Comparison of ENCODE assay signal across 22 mouse cellular contexts in the genomic region with DNA sequence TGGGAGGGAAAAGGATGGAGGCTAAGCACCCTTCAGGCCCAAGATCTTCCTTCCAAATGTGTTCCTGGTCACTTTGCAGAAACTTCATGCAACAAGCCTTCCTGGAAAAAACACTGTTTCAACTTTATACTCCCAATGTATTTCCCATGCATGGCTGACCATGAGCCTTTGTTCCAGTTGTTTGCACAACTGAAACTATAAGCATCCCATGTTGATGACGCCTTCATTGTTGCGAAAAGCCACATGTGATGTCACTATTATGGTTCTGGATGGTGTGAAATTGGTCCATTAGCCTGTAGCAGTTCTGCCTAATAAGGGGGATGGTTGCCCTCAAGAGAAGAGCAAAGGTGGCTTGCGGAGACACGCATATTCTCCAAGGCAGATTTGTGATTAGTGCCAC. TPM values are rescaled to one million over a fixed set of nuclear protein-coding genes. Genes with fewer than 3 reads are reported as not detected.
"Had no signal": no experiment of that assay in that cellular context is flagged by ENCODE, and none has a peak within 500 bp of the region (broad histone marks: within the 10 kb centered on the region; RNA-seq: fewer than 3 reads in every experiment).

No protein-coding gene starts in this region.

- DNase-seq: gastrocnemius, postnatal 10 days; gastrocnemius, postnatal 25 days; heart, adult 2 months; heart, postnatal 10 days; heart, postnatal 4 days; kidney, adult 2 months; kidney, adult 9 months; kidney, postnatal 14 days; kidney, postnatal 36 days; liver; liver, embryonic 13.5 days had no signal

- H3K4me3 ChIP-seq: heart, adult 2 months; hindbrain, embryonic 10.5 days; hindbrain, embryonic 12.5 days; intestine, embryonic 15.5 days; kidney, embryonic 15.5 days; left cerebral cortex, adult 2 months; limb, embryonic 10.5 days; limb, embryonic 12.5 days; liver, embryonic 13.5 days; liver, embryonic 15.5 days had no signal

- H3K27ac ChIP-seq: heart, adult 2 months; hindbrain, embryonic 10.5 days; hindbrain, embryonic 12.5 days; hindbrain, embryonic 14.5 days; intestine, embryonic 15.5 days; kidney, embryonic 15.5 days; kidney, postnatal 0 days; left cerebral cortex, adult 2 months; limb, embryonic 12.5 days; liver, embryonic 13.5 days; liver, embryonic 15.5 days had no signal

RNA-seq across cellular contexts. Expression of a gene that starts 47.4 kb away (rescaled TPM):
- total RNA-seq: granulocyte monocyte progenitor cell, adult 5-6 weeks had no signal
